Mouse (Mus musculus): ENCODE data around the gene Nrxn3.

The Nrxn3 gene

GRCm38 (mm10) chr12:89156086-89156757 lies 433.5 kb downstream of the Nrxn3 start:
- no peak for DNase-seq (ENCODE audit: low read depth in 2 of 2, low spot score in 2 of 2)

GRCm38 (mm10) chr12:89159353-89159752 lies 436.7 kb downstream of the Nrxn3 start:
- DNase-seq (ENCODE audit: low read depth in 2 of 2, low spot score in 2 of 2): no peak

- no peak for DNase-seq (ENCODE audit: low read depth in 2 of 2, low spot score in 2 of 2)
These were observed 451.9 kb downstream of the Nrxn3 start for GRCm38 (mm10) chr12:89174306-89175159.

GRCm38 (mm10) chr12:89179970-89180666 lies 457.4 kb downstream of the Nrxn3 start:
- DNase-seq (ENCODE audit: low read depth in 2 of 2, low spot score in 2 of 2): no peak

GRCm38 (mm10) chr12:89181157-89181561 lies 458.5 kb downstream of the Nrxn3 start:
- no peak for DNase-seq (ENCODE audit: low read depth in 2 of 2, low spot score in 2 of 2)

- no peak for DNase-seq (ENCODE audit: low read depth in 2 of 2, low spot score in 2 of 2)
These were observed 476.3 kb downstream of the Nrxn3 start for GRCm38 (mm10) chr12:89198764-89199525.

- no peak for DNase-seq (ENCODE audit: low read depth in 2 of 2, low spot score in 2 of 2)
These were observed 488.9 kb downstream of the Nrxn3 start for GRCm38 (mm10) chr12:89211608-89212007.

GRCm38 (mm10) chr12:89239826-89240225 lies 517.1 kb downstream of the Nrxn3 start:
- DNase-seq (ENCODE audit: low read depth in 2 of 2, low spot score in 2 of 2): no peak

- DNase-seq (ENCODE audit: low read depth in 2 of 2, low spot score in 2 of 2): no peak
These were observed 518.9 kb downstream of the Nrxn3 start for GRCm38 (mm10) chr12:89241554-89241953.

- DNase-seq (ENCODE audit: low read depth in 2 of 2, low spot score in 2 of 2): no peak
These were observed 519.8 kb downstream of the Nrxn3 start for GRCm38 (mm10) chr12:89242476-89242875.

GRCm38 (mm10) chr12:89255275-89255892 lies 532.7 kb downstream of the Nrxn3 start:
- DNase-seq (ENCODE audit: low read depth in 2 of 2, low spot score in 2 of 2): no peak

GRCm38 (mm10) chr12:89258879-89259278 lies 536.2 kb downstream of the Nrxn3 start:
- no peak for DNase-seq (ENCODE audit: low read depth in 2 of 2, low spot score in 2 of 2)

GRCm38 (mm10) chr12:89260076-89260475 lies 537.4 kb downstream of the Nrxn3 start:
- DNase-seq (ENCODE audit: low read depth in 2 of 2, low spot score in 2 of 2): no peak

GRCm38 (mm10) chr12:89262261-89262660 lies 539.6 kb downstream of the Nrxn3 start:
- DNase-seq (ENCODE audit: low read depth in 2 of 2, low spot score in 2 of 2): no peak

- no peak for DNase-seq (ENCODE audit: low read depth in 2 of 2, low spot score in 2 of 2)
These were observed 560.0 kb downstream of the Nrxn3 start for GRCm38 (mm10) chr12:89282362-89283343.

GRCm38 (mm10) chr12:89284412-89284811 lies 561.7 kb downstream of the Nrxn3 start:
- DNase-seq (ENCODE audit: low read depth in 2 of 2, low spot score in 2 of 2): no peak

- no peak for DNase-seq (ENCODE audit: low read depth in 2 of 2, low spot score in 2 of 2)
These were observed 564.4 kb downstream of the Nrxn3 start for GRCm38 (mm10) chr12:89287037-89287436.

GRCm38 (mm10) chr12:89289589-89290274 lies 567.1 kb downstream of the Nrxn3 start:
- DNase-seq (ENCODE audit: low read depth in 2 of 2, low spot score in 2 of 2): no peak
